Mouse (Mus musculus) thymus, postnatal 14 days (tissue): ENCODE measurements around the gene Pcnx.
A peak's percentile ranks its signal among the peaks of the same experiment; 100 is the strongest.

Source experiments
- DNase-seq: peaks from one replicate; pipeline ENCODE4 v3.0.0; 2021

Pcnx gene

DNA sequence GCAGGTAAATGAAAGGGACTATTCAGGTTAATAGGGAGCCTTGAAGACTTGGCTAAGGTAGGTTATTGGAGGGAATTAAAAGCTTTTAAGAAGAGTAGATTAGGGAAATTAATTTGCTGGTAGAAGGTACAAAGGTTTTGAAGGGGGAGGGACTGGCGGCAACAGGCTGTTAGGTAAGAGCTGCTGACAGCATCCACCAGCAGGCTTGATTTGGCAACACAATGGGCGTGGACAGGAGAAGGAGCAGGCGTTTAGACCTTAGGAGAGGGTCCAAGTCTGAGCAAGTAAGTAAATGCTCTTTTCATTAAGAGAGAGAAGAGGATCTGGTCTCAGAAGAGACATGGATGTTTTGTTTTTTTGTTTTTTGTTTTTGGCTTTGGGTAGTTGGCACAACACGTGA lies 3.1 kb upstream of the Pcnx start:
- DNase-seq: no peak

DNA sequence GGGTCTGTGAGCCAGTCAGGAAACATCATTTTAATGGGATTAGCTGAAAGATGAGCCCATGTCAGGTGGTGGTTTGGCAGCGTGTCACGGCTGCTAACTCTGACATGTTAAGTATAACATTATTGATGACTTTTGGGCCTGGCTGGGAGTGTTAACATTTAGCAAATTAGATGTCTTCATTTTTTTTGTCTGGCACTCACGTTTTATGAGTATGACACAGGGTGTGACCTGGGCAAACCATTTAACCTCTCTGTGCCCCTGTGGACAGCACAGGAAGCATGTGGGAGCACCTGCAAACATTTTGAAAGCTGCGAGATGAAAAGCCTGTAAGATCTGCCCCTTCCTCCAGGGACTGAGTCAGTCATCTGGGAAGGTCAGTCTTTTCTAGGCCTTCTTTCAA lies 2.6 kb upstream of the Pcnx start:
- DNase-seq: no peak

DNA sequence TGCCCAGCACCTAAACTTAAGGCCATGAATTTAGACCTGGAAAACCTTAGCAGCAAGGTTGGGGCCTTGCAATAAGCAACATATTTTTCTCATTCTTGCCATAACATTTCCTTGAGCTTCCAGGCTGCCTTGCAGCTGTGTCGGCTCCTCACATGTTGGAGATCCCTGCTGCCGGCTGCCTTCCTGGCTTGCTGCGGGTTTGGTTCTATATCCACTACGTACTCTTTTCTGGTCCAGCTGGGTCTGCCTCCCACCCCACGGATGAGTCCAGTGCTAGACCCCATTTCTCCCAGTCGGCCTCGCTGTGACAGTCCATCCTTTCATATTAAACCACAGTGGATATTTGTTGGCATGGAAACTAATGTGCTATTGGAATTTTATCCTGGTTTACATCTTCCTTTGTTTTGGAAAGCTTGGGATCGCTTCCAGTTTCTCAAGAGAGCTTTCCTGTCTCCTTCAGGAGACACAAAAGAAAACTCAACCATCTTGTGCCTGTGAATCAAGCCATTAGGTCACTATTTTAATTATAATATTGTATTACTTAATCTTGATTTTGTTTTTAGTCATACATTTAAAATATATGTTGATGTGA lies 1.7 kb upstream of the Pcnx start:
- no peak for DNase-seq

DNA sequence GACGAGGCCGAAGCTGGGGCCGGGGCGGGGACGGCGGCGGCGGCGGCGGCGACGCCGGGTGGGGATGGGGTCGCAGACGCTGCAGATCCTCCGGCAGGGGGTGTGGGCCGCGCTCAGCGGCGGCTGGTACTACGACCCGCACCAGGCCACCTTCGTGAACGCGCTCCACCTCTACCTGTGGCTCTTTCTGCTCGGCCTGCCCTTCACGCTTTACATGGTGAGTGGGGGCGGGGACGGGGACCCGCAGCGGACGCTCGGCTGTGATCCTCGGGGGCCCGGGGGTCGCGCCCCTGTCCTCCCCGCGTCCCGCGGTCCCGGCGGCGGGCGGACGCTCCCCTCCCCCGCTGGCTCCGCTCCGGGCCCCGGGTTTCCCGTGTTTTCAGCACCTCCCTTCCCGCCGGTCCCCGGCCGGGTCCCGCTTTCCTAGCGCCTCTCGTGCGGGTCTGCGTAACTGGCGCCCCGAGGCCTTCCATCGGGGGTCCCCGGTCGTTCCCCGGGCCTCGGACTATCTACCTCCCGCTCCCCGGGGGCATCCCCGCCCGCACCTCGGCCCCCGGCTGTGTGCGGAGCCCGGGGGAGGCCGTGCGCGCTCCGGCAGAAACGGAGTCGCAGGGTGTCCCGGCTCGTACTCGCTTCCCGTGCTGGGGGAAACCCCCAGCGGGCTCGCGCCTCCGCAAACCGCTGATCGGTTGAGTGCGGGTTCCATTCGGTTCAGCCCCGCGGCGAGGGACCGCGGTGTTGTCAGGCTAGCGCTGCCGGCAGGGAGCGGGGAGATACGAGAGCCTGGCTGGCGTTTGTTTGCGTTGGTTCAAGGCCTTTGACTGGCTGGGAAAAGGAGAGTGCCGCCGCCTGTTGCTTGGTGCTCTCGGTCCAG lies 722 bp downstream of the Pcnx start:
- peak; percentile 78 for DNase-seq

GRCm38 (mm10) chr12:81861199-81862085 lies 1.6 kb downstream of the Pcnx start:
- DNase-seq: peak; percentile 19

- DNase-seq: peak; percentile 31
Observed at GRCm38 (mm10) chr12:81862351-81862802, 2.6 kb downstream of the Pcnx start.

DNA sequence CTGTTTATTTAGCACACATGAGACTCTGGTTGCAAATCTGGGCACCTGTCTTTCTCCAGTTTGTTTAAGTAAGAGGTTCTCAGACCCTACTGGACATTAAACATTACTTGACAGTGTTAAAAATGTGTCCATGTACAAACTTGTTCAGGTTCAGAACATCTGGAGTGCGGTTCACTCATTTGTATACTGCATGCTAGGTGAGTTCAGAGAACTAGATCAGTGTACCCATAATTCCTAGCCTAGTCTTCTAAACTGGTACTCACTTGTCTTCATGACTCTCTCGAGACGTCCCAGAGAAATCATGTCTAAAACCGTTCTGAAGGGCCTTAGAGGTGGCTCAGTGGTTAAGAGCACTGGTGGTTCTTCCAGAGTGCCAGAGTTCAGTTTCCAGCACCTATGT lies 4.1 kb downstream of the Pcnx start:
- DNase-seq: no peak

DNA sequence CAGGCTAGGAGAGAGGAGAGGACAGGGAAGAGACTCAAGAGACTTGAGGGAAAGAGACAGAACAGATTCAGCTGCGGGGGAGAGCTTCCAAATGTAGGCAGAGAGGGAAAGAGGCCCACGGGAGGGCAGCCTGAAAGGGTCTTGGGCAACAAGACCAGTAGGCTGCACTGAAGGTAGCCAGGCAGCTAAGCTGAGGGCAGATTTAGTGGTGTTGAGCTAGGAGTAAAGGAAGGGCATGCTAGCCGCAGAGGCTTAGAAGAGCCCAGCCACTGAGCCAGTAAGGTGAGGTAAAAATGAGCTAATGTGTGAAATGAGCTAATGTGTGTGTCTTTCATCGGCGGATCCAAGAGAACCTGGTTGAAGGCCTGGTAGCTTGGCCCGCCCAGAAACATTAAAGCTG lies 5.4 kb downstream of the Pcnx start:
- DNase-seq: no peak

- peak; percentile 43 for DNase-seq
Observed at GRCm38 (mm10) chr12:81867316-81867715, 7.5 kb downstream of the Pcnx start.

GRCm38 (mm10) chr12:81869205-81869940 lies 9.6 kb downstream of the Pcnx start:
- DNase-seq: no peak

- no peak for DNase-seq
Observed at GRCm38 (mm10) chr12:81873345-81873744, 13.5 kb downstream of the Pcnx start.

DNA sequence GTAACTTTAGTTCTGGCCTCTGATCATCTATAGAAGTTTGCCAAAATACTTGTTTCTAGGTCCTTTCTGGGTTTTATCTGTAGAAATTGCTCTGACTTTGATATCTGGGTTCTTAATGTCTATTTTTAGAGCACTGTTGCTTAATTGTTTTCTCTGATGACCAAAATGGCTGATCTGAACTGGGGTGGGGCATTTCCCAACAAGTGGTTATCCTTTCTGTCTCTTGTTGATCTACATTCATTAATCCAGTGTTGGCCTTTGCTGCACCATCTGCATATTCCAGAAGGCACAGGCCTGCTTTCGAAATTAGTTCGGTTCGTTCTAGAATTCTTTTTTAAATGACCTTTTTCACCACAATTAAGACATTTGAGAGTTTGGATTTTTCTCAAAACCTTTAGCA lies 20.3 kb downstream of the Pcnx start:
- no peak for DNase-seq

DNA sequence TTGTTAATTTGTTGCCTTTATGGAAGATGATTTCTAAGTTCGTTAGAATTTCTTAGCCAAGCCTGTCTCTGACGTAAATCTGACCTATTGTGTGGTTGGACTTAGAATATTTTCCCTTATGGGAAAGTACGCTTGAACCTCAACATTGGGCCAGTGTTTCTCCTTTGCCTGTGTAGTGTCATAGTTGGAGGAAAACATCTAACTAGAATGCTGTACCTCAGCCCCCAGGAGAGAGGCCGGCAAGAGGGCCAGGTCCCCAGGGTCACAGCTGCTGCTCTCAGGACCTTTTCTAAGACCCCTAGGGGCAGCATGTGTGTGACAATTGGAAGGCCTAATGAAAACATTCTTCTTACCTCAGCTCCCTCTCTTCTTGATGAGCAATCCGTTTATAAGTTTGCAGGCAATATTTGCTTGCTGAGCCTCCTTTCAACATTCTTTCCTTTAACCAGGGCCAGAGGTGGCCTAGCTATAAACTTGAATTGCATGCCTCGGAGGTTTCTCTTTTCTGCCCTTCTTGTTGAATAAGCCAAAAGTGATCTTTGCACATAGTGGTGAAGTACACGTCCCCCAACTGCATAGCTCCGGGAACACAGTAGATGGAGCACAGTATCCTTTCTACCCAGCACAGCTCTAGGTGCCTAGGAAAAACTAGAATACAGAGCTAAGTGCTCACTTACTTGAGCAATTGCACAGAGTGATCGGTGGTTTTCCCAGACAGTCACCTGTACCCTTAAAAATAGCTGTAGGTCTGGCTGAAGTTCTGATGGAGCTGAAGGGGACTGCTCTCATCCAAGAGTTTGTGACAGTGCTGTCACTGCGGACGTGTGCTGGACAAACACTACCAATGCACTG lies 23.7 kb downstream of the Pcnx start:
- no peak for DNase-seq

- DNase-seq: no peak
Observed at GRCm38 (mm10) chr12:81884107-81884398, 24.2 kb downstream of the Pcnx start.

GRCm38 (mm10) chr12:81884983-81885382 lies 25.2 kb downstream of the Pcnx start:
- DNase-seq: no peak

GRCm38 (mm10) chr12:81885982-81886381 lies 26.2 kb downstream of the Pcnx start:
- no peak for DNase-seq

- no peak for DNase-seq
Observed at GRCm38 (mm10) chr12:81888954-81889353, 29.1 kb downstream of the Pcnx start.

DNA sequence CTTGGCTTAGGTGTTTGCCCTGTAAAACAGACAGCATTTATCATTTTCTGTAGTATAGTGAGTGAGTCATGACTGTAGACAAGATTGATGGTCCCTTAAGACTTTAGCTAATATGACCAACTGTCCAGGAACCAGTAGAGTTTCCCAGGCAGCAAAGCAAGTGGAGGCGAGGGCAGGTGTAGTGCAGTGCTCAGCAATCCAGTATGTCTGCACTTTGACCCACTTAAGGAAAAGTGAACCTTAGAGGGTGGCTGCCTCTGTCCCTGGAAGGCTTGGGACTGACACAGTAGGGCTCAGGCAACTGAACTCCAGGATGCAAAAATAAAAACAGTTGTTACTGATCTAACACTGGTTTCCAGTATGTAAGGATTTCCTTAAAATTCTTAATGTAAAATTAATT lies 32.1 kb downstream of the Pcnx start:
- DNase-seq: no peak

- no peak for DNase-seq
Observed at GRCm38 (mm10) chr12:81894311-81894710, 34.5 kb downstream of the Pcnx start.

GRCm38 (mm10) chr12:81895986-81896385 lies 36.2 kb downstream of the Pcnx start:
- no peak for DNase-seq

- no peak for DNase-seq
Observed at GRCm38 (mm10) chr12:81904456-81904855, 44.6 kb downstream of the Pcnx start.

- DNase-seq: no peak
Observed at GRCm38 (mm10) chr12:81905865-81906264, 46.0 kb downstream of the Pcnx start.
